Mouse (Mus musculus) forebrain, embryonic 12.5 days (tissue): Measurements from ENCODE around the gene Sema6c. TPM values are rescaled to one million over a fixed set of nuclear protein-coding genes. Genes with fewer than 3 reads are reported as not detected.
A peak's percentile ranks its signal among the peaks of the same experiment; 100 is the strongest.

Source experiments
- ATAC-seq: fragments of 200-750 bp; cut with Nextera tagmentation; 2 replicates; pipeline ENCODE4 v1.8.0; 2017; ENCODE audit warnings: moderate TSS enrichment; ENCODE audit not compliant: low FRiP score
- H3K27ac ChIP-seq: fragments of 300-500 bp; sonication (generic); 2 replicates; pipeline ENCODE4 v1.5.1; 2016; ENCODE audit warnings: mild to moderate bottlenecking
- H3K27me3 ChIP-seq: fragments of 300-500 bp; sonication (generic); 2 replicates; pipeline ENCODE4 v1.6.1; 2016; ENCODE audit warnings: mild to moderate bottlenecking
- H3K36me3 ChIP-seq: fragments of 300-500 bp; sonication (generic); replicated peaks from 2 replicates; pipeline ENCODE4 v1.6.1; 2016; ENCODE audit warnings: mild to moderate bottlenecking
- H3K4me1 ChIP-seq: fragments of 300-500 bp; sonication (generic); 2 replicates; pipeline ENCODE4 v1.6.1; 2016
- H3K4me2 ChIP-seq: fragments of 300-500 bp; sonication (generic); 2 replicates; pipeline ENCODE4 v1.6.1; 2016; ENCODE audit warnings: mild to moderate bottlenecking, moderate library complexity
- H3K4me3 ChIP-seq: fragments of 300-500 bp; sonication (generic); replicated peaks from 2 replicates; pipeline ENCODE4 v1.5.1; 2016; ENCODE audit warnings: mild to moderate bottlenecking
- H3K9ac ChIP-seq: fragments of 300-500 bp; sonication (generic); 2 replicates; pipeline ENCODE4 v1.6.1; 2016; ENCODE audit warnings: mild to moderate bottlenecking
- H3K9me3 ChIP-seq: fragments of 300-500 bp; sonication (generic); 2 replicates; pipeline ENCODE4 v1.6.1; 2016
- WGBS: fragments of 180-500 bp; shearing (Covaris S2); methylation state at CpG from one replicate; pipeline ENCODE4 v1.1.7; 2016; 5-methylcytosine and 5-hydroxymethylcytosine counted together
- polyA plus RNA-seq: library from polyadenylated mRNA; unstranded; fragments of >200 nt; fragmentation: Nextera tagmentation; extraction: Ambion mirVana; gene quantifications from 2 replicates; pipeline ENCODE4 v1.2.1, GENCODE M21; 2016

Gene Sema6c
- polyA plus RNA-seq, 1 experiment from 2014 or later: 31.2 TPM

DNA sequence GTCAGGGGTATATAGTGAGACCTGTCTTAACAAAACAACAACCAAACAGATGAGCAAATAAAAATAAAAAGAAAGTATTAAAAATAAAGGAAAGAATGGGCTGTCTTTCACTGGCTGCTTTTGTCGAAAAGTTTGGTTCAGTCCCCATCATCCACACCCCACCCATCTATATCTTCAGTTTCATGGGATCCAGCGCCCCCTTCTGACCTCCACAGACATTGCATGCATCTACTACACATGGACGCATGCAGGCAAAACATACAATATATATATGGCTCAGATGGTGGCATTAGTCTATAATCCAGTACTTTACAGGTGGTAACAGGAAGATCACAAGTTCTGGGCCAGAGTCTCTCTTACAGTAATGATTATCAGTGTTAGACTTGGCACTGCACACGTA lies 6.4 kb upstream of the Sema6c start:
- H3K27me3 ChIP-seq: peaks cover 11% of the 10 kb centered on the region
- no peak overlapping the region for H3K4me2 ChIP-seq
- no peaks in the 10 kb centered on the region for H3K4me1 ChIP-seq
- H3K4me3 ChIP-seq: no peak overlapping the region
- no peak overlapping the region for H3K9ac ChIP-seq
- H3K27ac ChIP-seq: no peak overlapping the region
- ATAC-seq: no peak
- H3K9me3 ChIP-seq: peaks cover 4% of the 10 kb centered on the region; the same call in 1 of the 2 replicates
- no peaks in the 10 kb centered on the region for H3K36me3 ChIP-seq
- WGBS: 59% methylated on average over 4 of the region's 4 CpGs

DNA sequence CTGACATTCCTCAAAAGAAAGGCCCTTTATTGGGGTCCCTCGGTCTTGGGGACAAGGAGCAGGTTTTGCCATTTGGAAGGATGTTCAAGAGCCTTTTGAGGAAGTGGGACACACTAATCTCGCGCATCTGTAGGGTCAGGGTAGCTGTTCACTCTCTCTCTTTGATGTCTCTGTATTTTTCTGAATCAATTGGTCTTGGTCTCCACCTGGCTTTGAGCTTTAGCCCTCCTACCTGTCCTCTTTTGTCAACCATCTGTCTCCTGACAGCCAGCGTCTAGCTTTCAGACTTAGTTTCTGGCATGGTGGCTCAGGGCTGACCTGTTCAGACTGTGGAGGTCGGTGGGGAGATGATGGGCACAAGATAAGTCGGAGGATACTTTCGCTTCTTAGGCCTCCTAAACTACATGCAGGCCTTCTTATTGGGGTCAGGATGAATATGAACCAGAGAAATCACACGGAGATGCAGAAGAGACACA lies 708 bp upstream of the Sema6c start:
- Histone ChIP-seq H3K36me3 (peaks cover 4% of the 10 kb centered on the region; the same call in 1 of the 2 replicates), H3K4me1 (peaks cover 40% of the 10 kb centered on the region), H3K4me3 (peak overlapping the region; percentile 78), H3K27ac (no peak overlapping the region), H3K27me3 (peaks cover 16% of the 10 kb centered on the region), H3K9ac (peak overlapping the region; percentile 86), H3K4me2 (peak overlapping the region; percentile 72), H3K9me3 (no peaks in the 10 kb centered on the region)
- 16% methylated on average over 8 of the region's 8 CpGs for WGBS
- ATAC-seq: no peak

DNA sequence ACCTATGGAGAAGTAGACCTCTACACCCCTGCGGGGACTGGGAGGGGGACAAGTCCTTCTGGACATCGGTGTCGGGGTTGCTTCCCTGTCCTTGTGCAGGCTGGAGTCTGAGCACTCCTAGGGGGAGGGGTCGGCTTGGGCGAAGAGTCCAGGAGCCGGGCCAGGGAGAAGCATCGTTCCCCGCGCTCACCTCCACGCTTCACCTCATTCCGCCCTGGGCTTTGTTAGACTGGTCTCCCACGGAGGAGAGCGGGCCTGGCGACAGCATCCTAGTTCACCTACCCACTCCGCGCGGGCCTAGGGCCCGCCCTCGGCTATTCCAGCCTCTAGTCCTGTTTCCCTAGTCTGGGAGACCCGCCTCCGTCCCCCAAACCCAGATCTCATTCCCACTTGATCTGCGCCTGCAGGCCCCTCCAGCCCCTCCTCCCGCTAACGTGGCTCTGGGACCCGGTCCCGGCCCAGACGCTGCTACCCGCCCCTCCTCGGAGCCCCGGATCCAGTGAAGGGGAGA lies 839 bp downstream of the Sema6c start:
- Histone ChIP-seq H3K27me3 (peaks cover 16% of the 10 kb centered on the region), H3K36me3 (peaks cover 13% of the 10 kb centered on the region), H3K27ac (peak overlapping the region; percentile 63), H3K9me3 (no peaks in the 10 kb centered on the region), H3K9ac (peak overlapping the region; percentile 86), H3K4me3 (peak overlapping the region; percentile 78), H3K4me2 (peak overlapping the region; percentile 72), H3K4me1 (peaks cover 43% of the 10 kb centered on the region)
- ATAC-seq: peak; percentile 21; the same call in 1 of the 2 replicates
- WGBS: 0% methylated on average over 30 of the region's 30 CpGs

DNA sequence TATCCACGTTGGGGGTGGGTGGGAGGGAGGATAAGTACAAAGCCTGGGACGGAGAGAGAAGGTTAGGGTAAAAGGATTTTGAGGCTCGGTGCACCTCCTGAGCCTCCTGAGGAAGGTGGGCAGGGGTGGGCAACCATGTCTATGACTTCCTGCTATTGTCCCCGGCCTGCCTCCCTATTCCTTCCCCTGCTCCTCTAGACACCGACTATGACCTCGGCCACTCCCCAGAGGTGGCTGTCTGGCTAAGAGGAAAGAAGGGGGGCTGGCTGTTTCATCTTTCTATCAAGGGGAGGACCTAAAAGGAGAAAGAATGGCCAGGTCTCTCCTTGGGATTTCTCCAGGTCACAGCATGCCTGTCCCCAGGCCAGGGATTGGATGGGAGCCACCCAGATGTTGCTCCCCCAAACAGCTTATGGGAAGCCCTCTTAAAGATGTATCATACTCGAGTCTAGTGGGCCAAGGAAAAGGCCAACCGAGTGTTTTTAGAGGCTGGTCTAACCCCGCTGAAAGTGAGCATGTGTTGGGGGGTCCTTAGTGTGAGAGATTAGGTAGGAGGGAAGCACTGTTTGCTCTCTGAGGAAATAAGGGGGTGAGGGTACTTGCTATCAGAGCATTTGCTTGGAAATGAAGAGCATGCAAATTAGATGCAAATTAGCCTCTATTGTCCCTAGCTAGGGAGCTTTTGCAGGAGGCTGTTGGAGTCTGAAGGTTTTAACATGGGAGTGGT lies 1.5 kb downstream of the Sema6c start:
- H3K9ac ChIP-seq: peak overlapping the region; percentile 86
- peaks cover 43% of the 10 kb centered on the region for H3K4me1 ChIP-seq
- H3K4me2 ChIP-seq: peak overlapping the region; percentile 72
- WGBS: 2% methylated on average over 9 of the region's 9 CpGs
- H3K27me3 ChIP-seq: peaks cover 16% of the 10 kb centered on the region
- H3K27ac ChIP-seq: peak overlapping the region; percentile 63
- peaks cover 20% of the 10 kb centered on the region for H3K36me3 ChIP-seq
- no peaks in the 10 kb centered on the region for H3K9me3 ChIP-seq
- H3K4me3 ChIP-seq: peak overlapping the region; percentile 78
- ATAC-seq: no peak

DNA sequence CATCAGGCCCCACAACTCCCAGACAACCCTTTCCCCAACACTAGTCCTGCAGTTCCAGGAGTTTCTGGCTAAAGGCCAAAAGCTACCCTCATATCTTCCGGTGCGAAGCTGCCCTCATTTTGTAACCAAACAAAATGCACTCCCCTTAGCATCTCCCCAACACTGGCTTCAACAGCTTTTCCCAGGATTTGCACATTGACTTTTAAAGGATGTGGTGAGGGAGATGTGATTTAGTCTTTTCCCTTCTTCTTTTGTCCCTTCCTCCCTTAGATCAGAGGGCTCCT lies 2.0 kb downstream of the Sema6c start:
- H3K27me3 ChIP-seq: peaks cover 11% of the 10 kb centered on the region
- H3K27ac ChIP-seq: peak overlapping the region; percentile 63; the same call in 1 of the 2 replicates
- H3K9ac ChIP-seq: peak overlapping the region; percentile 86
- H3K4me3 ChIP-seq: peak overlapping the region; percentile 78
- H3K36me3 ChIP-seq: peaks cover 25% of the 10 kb centered on the region
- no peak for ATAC-seq
- H3K9me3 ChIP-seq: no peaks in the 10 kb centered on the region
- peak overlapping the region; percentile 72 for H3K4me2 ChIP-seq
- 33% methylated on average over 2 of the region's 2 CpGs for WGBS
- H3K4me1 ChIP-seq: peaks cover 43% of the 10 kb centered on the region

DNA sequence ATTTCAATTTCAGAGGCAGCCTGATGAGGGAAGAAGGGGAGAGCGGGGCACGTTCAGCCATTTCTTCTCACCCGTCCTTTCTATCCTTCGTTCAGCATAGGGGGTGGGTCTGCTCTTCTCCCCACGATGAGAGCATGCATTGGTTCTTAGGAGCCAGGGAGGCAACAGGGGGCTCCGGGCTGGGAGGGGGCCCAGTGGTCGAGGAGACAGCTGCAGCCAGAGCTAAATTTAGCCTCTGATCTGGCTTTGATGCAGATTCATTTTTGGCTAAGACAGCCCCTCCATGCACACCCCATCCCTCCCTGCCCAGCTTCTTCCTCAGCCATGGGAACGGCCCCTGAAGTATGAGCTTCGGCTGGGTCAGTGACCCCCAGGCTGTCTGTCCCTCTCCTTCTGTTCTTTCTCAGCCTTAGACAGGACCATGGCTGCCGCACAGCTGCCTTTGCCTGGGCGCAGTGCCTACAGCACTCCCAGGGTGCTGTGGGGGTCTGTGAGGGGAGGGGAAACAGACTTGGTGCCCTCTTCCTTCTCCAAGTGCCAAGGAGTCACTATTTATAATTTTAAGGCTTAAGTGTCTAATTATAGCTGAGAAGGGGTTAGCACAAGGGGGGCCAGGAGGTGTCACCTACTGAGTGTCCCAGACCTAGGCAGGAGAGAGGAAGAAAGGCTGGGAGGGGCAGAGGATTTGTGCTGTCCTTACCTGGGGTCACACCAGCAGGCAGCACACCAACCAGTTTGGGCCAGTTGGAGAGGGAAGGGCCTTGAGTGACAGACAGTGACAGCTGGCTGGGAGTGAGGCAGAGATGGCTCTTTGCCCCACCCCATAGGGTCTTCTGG lies 3.4 kb downstream of the Sema6c start:
- WGBS: 67% methylated on average over 11 of the region's 11 CpGs
- no peak for ATAC-seq
- H3K27me3 ChIP-seq: peaks cover 9% of the 10 kb centered on the region
- peak overlapping the region; percentile 72 for H3K4me2 ChIP-seq
- H3K9ac ChIP-seq: peak overlapping the region; percentile 86; the same call in 1 of the 2 replicates
- peaks cover 43% of the 10 kb centered on the region for H3K4me1 ChIP-seq
- H3K4me3 ChIP-seq: peak overlapping the region; percentile 10
- peaks cover 38% of the 10 kb centered on the region for H3K36me3 ChIP-seq
- H3K9me3 ChIP-seq: no peaks in the 10 kb centered on the region
- H3K27ac ChIP-seq: no peak overlapping the region

DNA sequence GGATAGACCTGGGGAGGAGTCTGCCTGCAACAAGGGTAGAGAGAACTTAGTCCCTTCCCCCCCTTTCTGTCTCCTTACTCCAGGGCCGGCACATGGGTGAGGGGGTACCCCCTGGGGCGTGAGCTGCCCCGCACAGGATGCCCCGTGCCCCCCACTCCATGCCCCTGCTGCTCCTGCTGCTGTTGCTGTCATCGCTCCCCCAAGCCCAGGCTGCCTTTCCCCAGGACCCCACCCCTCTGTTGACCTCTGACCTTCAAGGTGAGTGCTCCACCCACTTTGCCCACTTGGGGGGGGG lies 3.9 kb downstream of the Sema6c start:
- H3K9ac ChIP-seq: no peak overlapping the region
- H3K4me3 ChIP-seq: no peak overlapping the region
- H3K4me2 ChIP-seq: no peak overlapping the region
- WGBS: 68% methylated on average over 5 of the region's 5 CpGs
- H3K9me3 ChIP-seq: no peaks in the 10 kb centered on the region
- no peak overlapping the region for H3K27ac ChIP-seq
- peaks cover 43% of the 10 kb centered on the region for H3K4me1 ChIP-seq
- peaks cover 44% of the 10 kb centered on the region for H3K36me3 ChIP-seq
- no peak for ATAC-seq
- H3K27me3 ChIP-seq: peaks cover 8% of the 10 kb centered on the region

DNA sequence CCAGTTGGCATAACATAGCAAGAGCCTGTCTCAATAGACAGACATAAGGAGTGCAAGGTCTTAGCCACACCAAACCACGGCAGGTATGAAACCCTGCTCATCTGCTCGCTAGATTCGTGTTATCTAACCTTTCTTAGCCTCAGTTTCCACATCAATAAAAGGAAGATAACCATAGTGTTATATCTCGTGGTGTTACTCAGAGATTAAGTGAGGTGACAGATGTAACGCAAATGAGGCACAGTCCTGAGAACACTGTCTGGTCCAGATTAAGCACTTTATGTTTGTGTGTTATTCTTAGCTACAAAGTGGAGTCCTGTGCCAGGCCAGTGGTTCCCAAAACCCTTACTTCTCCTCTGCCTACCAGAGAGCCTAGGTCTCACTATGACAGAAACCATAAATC lies 4.6 kb downstream of the Sema6c start:
- Histone ChIP-seq H3K9me3 (no peaks in the 10 kb centered on the region), H3K4me2 (no peak overlapping the region), H3K4me3 (no peak overlapping the region), H3K4me1 (peaks cover 37% of the 10 kb centered on the region), H3K27ac (no peak overlapping the region), H3K9ac (no peak overlapping the region), H3K36me3 (peaks cover 50% of the 10 kb centered on the region), H3K27me3 (peaks cover 11% of the 10 kb centered on the region)
- no peak for ATAC-seq
- 90% methylated on average over 5 of the region's 5 CpGs for WGBS

DNA sequence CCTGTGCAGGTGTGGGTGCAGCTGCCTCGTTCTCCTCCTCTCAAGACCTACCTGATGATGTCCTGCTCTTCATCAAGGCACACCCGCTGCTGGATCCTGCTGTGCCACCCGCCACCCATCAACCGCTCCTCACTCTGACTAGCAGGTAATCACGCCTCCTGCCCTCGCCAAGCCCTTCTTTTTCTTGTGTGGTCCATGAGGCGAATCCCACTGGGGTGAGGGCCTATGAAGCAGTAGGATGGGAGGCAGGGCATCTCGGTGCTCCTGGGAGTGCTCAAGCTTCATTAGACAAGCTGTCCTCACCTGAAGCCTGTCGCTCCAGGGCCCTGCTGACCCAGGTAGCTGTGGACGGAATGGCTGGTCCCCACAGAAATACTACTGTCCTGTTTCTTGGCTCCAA lies 9.7 kb downstream of the Sema6c start:
- Histone ChIP-seq H3K36me3 (peaks cover 77% of the 10 kb centered on the region), H3K4me3 (no peak overlapping the region), H3K4me2 (no peak overlapping the region), H3K9me3 (no peaks in the 10 kb centered on the region), H3K9ac (no peak overlapping the region), H3K4me1 (peaks cover 21% of the 10 kb centered on the region), H3K27ac (no peak overlapping the region), H3K27me3 (peaks cover 57% of the 10 kb centered on the region)
- WGBS: 87% methylated on average over 10 of the region's 10 CpGs
- ATAC-seq: no peak

DNA sequence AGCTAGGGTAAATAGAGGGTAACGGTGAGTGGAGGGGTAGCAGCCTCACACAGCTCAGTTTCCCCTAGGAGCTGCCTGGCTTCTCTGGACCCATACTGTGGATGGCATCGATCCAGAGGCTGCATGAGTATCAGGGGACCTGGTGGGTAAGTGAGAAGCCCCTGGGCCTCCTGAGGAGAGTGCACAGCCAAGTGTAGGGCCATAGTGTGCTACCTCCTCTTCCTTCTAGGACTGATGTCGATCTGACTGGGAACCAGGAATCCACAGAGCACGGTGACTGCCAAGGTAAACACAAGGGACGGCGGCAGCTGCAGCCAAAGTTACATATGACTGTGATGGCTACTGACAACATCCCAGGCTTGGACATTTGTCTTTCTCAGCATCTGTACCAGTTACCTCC lies 10.8 kb downstream of the Sema6c start:
- Histone ChIP-seq H3K27me3 (peaks cover 57% of the 10 kb centered on the region), H3K9ac (no peak overlapping the region), H3K36me3 (peaks cover 71% of the 10 kb centered on the region), H3K4me1 (peaks cover 21% of the 10 kb centered on the region), H3K9me3 (no peaks in the 10 kb centered on the region), H3K4me3 (no peak overlapping the region), H3K27ac (no peak overlapping the region), H3K4me2 (no peak overlapping the region)
- ATAC-seq: no peak
- WGBS: 87% methylated on average over 6 of the region's 6 CpGs

DNA sequence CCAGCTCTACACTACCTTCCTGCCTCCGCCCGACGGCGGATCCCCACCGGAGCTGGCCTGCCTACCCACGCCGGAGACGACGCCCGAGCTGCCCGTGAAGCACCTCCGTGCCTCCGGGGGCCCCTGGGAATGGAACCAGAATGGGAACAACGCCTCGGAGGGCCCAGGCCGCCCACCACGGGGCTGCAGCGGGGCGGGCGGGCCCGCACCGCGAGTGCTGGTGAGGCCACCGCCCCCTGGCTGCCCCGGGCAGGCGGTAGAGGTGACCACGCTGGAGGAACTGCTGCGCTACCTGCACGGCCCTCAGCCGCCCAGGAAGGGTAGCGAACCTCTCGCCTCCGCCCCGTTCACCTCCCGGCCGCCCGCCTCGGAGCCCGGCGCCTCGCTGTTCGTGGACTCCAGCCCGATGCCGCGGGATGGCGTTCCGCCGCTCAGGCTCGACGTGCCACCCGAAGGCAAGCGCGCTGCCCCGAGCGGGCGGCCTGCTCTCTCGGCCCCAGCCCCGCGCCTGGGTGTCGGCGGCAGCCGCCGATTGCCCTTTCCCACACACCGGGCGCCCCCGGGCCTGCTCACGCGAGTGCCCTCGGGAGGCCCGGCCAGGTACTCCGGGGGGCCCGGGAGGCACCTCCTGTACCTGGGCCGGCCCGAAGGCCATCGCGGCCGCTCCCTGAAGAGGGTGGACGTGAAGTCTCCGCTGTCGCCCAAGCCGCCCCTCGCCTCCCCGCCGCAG lies 12.4 kb downstream of the Sema6c start:
- H3K36me3 ChIP-seq: peaks cover 56% of the 10 kb centered on the region

More for the DNA sequence above, 12.4 kb downstream of the Sema6c start:
- Histone ChIP-seq H3K27me3 (peaks cover 57% of the 10 kb centered on the region), H3K27ac (no peak overlapping the region), H3K4me2 (peak overlapping the region; percentile 40), H3K9me3 (no peaks in the 10 kb centered on the region), H3K4me1 (peaks cover 21% of the 10 kb centered on the region), H3K4me3 (peak overlapping the region; percentile 26), H3K9ac (peak overlapping the region; percentile 45; the same call in 1 of the 2 replicates)
- 14% methylated on average over 61 of the region's 84 CpGs for WGBS
- ATAC-seq: 0 out of 2 replicates have a peak, but pooled peaks have one; percentile 11
